In genomic region chr1:55665137-55665827, GRCm38 (mm10) we compare ENCODE assay signal across 10 mouse cellular contexts.
DNase-seq lines count a peak whose midpoint lies in the region; ATAC-seq and TF ChIP-seq lines count a peak whose summit lies in the region.
"Had no signal": no experiment of that assay in that cellular context is flagged by ENCODE, and none has a peak within 500 bp of the region (broad histone marks: within the 10 kb centered on the region; RNA-seq: fewer than 3 reads in every experiment).

No protein-coding gene starts in this region.

- no peaks in the 10 kb centered on the region for H3K79me2 ChIP-seq in liver, adult 2 months (ENCODE audit: control insufficient read depth, insufficient read depth, low read length)

- 55% methylated on average over 10 of the region's 10 CpGs for WGBS in liver, adult 2 months
- WGBS in liver, postnatal 0 days (ENCODE audit: insufficient replicate concordance), result 43% methylated on average over 10 of the region's 10 CpGs
- WGBS in hindbrain, postnatal 0 days, result 57% methylated on average over 10 of the region's 10 CpGs
- 66% methylated on average over 10 of the region's 10 CpGs for WGBS in olfactory bulb, adult 2 months

- H3K4me1 ChIP-seq in liver, adult 2 months (ENCODE audit: control insufficient read depth, insufficient read depth, low read length), result 0 out of 2 replicates have a peak, but pooled peaks cover 3% of the 10 kb centered on the region
- H3K4me1 ChIP-seq in liver, postnatal 0 days (ENCODE audit: insufficient read depth), result no peaks in the 10 kb centered on the region
- H3K4me1 ChIP-seq in hindbrain, postnatal 0 days (ENCODE audit: insufficient read depth, low read length), result peaks cover 10% of the 10 kb centered on the region; the same call in 1 of the 2 replicates
- H3K4me1 ChIP-seq in olfactory bulb, adult 2 months (ENCODE audit: control insufficient read depth, insufficient read depth, low read length), result peaks cover 9% of the 10 kb centered on the region

- DNase-seq in embryo, embryonic 10.5 days (ENCODE audit: low spot score), result peak; percentile 3
- DNase-seq in embryo, embryonic 10 days (ENCODE audit: low spot score), result no peak
- peak; percentile 18 for DNase-seq in liver, adult 2 months (ENCODE audit: extremely low read depth, low read depth, low spot score)
- no peak for DNase-seq in liver, postnatal 0 days
- DNase-seq in hindbrain, postnatal 0 days (ENCODE audit: low spot score), result no peak
- no peak for DNase-seq in right cerebral cortex, adult 2 months (ENCODE audit: low spot score in 2 of 2)
- no peak for DNase-seq in cerebellum, adult 11 months
- DNase-seq: adrenal gland, adult 2 months had no signal

- no peaks in the 10 kb centered on the region for H3K27me3 ChIP-seq in liver, adult 2 months (ENCODE audit: control insufficient read depth, insufficient read depth, low read length)
- no peaks in the 10 kb centered on the region for H3K27me3 ChIP-seq in liver, postnatal 0 days (ENCODE audit: insufficient read depth, low read length)
- H3K27me3 ChIP-seq in hindbrain, postnatal 0 days (ENCODE audit: insufficient read depth, low read length), result no peaks in the 10 kb centered on the region

- H3K36me3 ChIP-seq in liver, adult 2 months (ENCODE audit: control insufficient read depth, insufficient read depth, low read length), result no peaks in the 10 kb centered on the region
- no peaks in the 10 kb centered on the region for H3K36me3 ChIP-seq in liver, postnatal 0 days (replicated peaks; ENCODE audit: insufficient read depth, low read length)
- no peaks in the 10 kb centered on the region for H3K36me3 ChIP-seq in hindbrain, postnatal 0 days (ENCODE audit: insufficient read depth, low read length)
- H3K36me3 ChIP-seq: limb, embryonic 10.5 days had no signal

- TF ChIP-seq CTCF in liver, adult 2 months (IDR thresholded peaks at IDR 0.05; ENCODE audit: low read depth, low read length), result no peak
- no peak for TF ChIP-seq CTCF in liver, postnatal 0 days (IDR thresholded peaks at IDR 0.05; ENCODE audit: low read depth)
- no peak for TF ChIP-seq CTCF in hindbrain, postnatal 0 days (IDR thresholded peaks at IDR 0.05; ENCODE audit: low read depth)
- no peak for TF ChIP-seq CTCF in olfactory bulb, adult 2 months (IDR thresholded peaks at IDR 0.05; ENCODE audit: insufficient read depth, low read depth, low read length)

- no peak overlapping the region for H3K27ac ChIP-seq in liver, adult 2 months (replicated peaks; ENCODE audit: insufficient read depth, low read depth, low read length)
- no peak overlapping the region for H3K27ac ChIP-seq in liver, postnatal 0 days (ENCODE audit: low read depth)
- peak overlapping the region; percentile 60 for H3K27ac ChIP-seq in hindbrain, postnatal 0 days
- H3K27ac ChIP-seq in olfactory bulb, adult 2 months (ENCODE audit: insufficient read depth, low read depth, low read length), result 0 out of 2 replicates have a peak overlapping the region, but pooled peaks have one; percentile 35
- H3K27ac ChIP-seq: limb, embryonic 10.5 days had no signal

- no peak for TF ChIP-seq EP300 in liver, postnatal 0 days (IDR thresholded peaks at IDR 0.05; ENCODE audit: low read depth)

- no peak for ATAC-seq in liver, postnatal 0 days
- peak; percentile 31; the same call in 1 of the 2 replicates for ATAC-seq in hindbrain, postnatal 0 days

- no peak overlapping the region for H3K9ac ChIP-seq in liver, adult 2 months (ENCODE audit: low read depth, low read length)
- H3K9ac ChIP-seq in liver, postnatal 0 days (replicated peaks), result no peak overlapping the region
- H3K9ac ChIP-seq in hindbrain, postnatal 0 days (replicated peaks; ENCODE audit: low read length), result no peak overlapping the region

- no peak overlapping the region for H3K4me2 ChIP-seq in liver, postnatal 0 days (ENCODE audit: low read depth, low read length)
- H3K4me2 ChIP-seq in hindbrain, postnatal 0 days (ENCODE audit: low read depth, low read length), result peak overlapping the region; percentile 38

- no peak overlapping the region for H3K4me3 ChIP-seq in liver, adult 2 months (ENCODE audit: insufficient read depth, low read depth, low read length)
- H3K4me3 ChIP-seq in liver, postnatal 0 days (ENCODE audit: low read depth, low read length), result no peak overlapping the region
- no peak overlapping the region for H3K4me3 ChIP-seq in hindbrain, postnatal 0 days (ENCODE audit: low read length)
- H3K4me3 ChIP-seq in olfactory bulb, adult 2 months (ENCODE audit: insufficient read depth, low read depth, low read length), result no peak overlapping the region
- H3K4me3 ChIP-seq: limb, embryonic 10.5 days had no signal

- no peak for TF ChIP-seq POLR2A in liver, adult 2 months (IDR thresholded peaks at IDR 0.05; ENCODE audit: extremely low read depth, insufficient read depth, low read length)
- TF ChIP-seq POLR2A in olfactory bulb, adult 2 months (IDR thresholded peaks at IDR 0.05; ENCODE audit: insufficient read depth, low read depth, low read length), result no peak

- H3K9me3 ChIP-seq in liver, postnatal 0 days (ENCODE audit: low read length), result no peaks in the 10 kb centered on the region
- H3K9me3 ChIP-seq in hindbrain, postnatal 0 days (ENCODE audit: low read length), result no peaks in the 10 kb centered on the region
- H3K9me3 ChIP-seq: limb, embryonic 10.5 days had no signal

Comparison
In these comparisons a context has a peak if more than half of its experiments do, and no peak if none do; other contexts are left out.
1. DNase-seq: peak in embryo, embryonic 10.5 days (single experiment) and liver, adult 2 months (single experiment); none in embryo, embryonic 10 days (single experiment), liver, postnatal 0 days (single experiment), hindbrain, postnatal 0 days (single experiment), right cerebral cortex, adult 2 months (0 of 2) and cerebellum, adult 11 months (single experiment).
2. H3K27ac ChIP-seq: peak in hindbrain, postnatal 0 days (single experiment) and olfactory bulb, adult 2 months (single experiment); none in liver, adult 2 months (single experiment) and liver, postnatal 0 days (single experiment).